Mouse (Mus musculus): Measurements from ENCODE around the gene Gm10487.
"Not testable (repeated sequence)": the region's sequence is repeated elsewhere in the genome, so short reads cannot be mapped to it uniquely, and the experiment has no call there.

Gene Gm10487

GRCm38 (mm10) chrX:30843369-30843768 is at the start of gene Gm10487:
Gene Gm10487 (minus strand): TSS chrX:30843469.
- not testable (repeated sequence) for DNase-seq (ENCODE audit: low spot score)
